Mouse (Mus musculus) forebrain, embryonic 13.5 days (tissue): ENCODE measurements around the gene Olfr1368. TPM values are rescaled to one million over a fixed set of nuclear protein-coding genes. Genes with fewer than 3 reads are reported as not detected.

Experiments
- ATAC-seq: fragments of 200-750 bp; cut with Nextera tagmentation; 2 replicates; pipeline ENCODE4 v1.8.0; 2017
- H3K27ac ChIP-seq: fragments of 300-500 bp; sonication (generic); 2 replicates; pipeline ENCODE4 v1.5.1; 2015; ENCODE audit warnings: inconsistent platforms, mild to moderate bottlenecking, moderate library complexity
- H3K27me3 ChIP-seq: fragments of 300-500 bp; sonication (generic); 2 replicates; pipeline ENCODE4 v1.6.1; 2015; ENCODE audit warnings: mild to moderate bottlenecking, inconsistent platforms
- H3K36me3 ChIP-seq: fragments of 300-500 bp; sonication (generic); 2 replicates; pipeline ENCODE4 v1.6.1; 2015; ENCODE audit warnings: mild to moderate bottlenecking, inconsistent platforms; ENCODE audit not compliant: poor library complexity, severe bottlenecking
- H3K4me1 ChIP-seq: fragments of 300-500 bp; sonication (generic); 2 replicates; pipeline ENCODE4 v1.6.1; 2015; ENCODE audit warnings: inconsistent platforms
- H3K4me2 ChIP-seq: fragments of 300-500 bp; sonication (generic); 2 replicates; pipeline ENCODE4 v1.6.1; 2015; ENCODE audit warnings: inconsistent platforms, mild to moderate bottlenecking, moderate library complexity
- H3K4me3 ChIP-seq: fragments of 300-500 bp; sonication (generic); 2 replicates; pipeline ENCODE4 v1.5.1; 2015; ENCODE audit warnings: mild to moderate bottlenecking, inconsistent platforms
- H3K9ac ChIP-seq: fragments of 300-500 bp; sonication (generic); 2 replicates; pipeline ENCODE4 v1.6.1; 2015; ENCODE audit warnings: mild to moderate bottlenecking, inconsistent platforms
- H3K9me3 ChIP-seq: fragments of 300-500 bp; sonication (generic); replicated peaks from 2 replicates; pipeline ENCODE4 v1.6.1; 2016; ENCODE audit warnings: inconsistent platforms
- whole genome bisulfite sequencing: fragments of 180-500 bp; shearing (Covaris S2); methylation state at CpG from one replicate; pipeline ENCODE4 v1.1.7; 2015; 5-methylcytosine and 5-hydroxymethylcytosine counted together
- polyA plus RNA-seq: library from polyadenylated mRNA; unstranded; fragments of >200 nt; fragmentation: Nextera tagmentation; extraction: Ambion mirVana; gene quantifications from 2 replicates; pipeline ENCODE4 v1.2.1, GENCODE M21; 2015

Olfr1368 gene
- polyA plus RNA-seq, 1 experiment from 2014 or later: not detected

DNA sequence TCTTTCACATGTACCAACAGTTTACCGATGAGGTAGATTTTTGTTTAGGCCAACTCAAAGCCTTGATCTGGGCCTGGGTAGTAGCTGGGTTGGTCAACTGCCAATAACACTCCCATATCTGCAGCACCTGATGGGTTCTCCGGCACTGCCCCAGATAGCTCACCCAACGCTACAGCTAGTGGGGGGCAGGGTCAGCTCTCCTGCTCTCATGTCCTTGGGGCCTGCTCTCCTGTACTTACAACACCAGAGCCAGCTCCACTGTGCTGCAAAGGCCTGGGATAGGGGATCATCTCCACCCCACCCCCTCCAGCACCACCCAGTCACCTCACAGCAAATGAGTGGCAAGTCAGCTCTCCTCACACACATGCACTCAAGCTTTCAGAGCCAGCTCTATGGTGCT lies 35.9 kb downstream of the Olfr1368 start:
- Histone ChIP-seq H3K36me3 (no peaks in the 10 kb centered on the region), H3K4me2 (no peak overlapping the region), H3K27ac (no peak overlapping the region), H3K9ac (no peak overlapping the region), H3K27me3 (no peaks in the 10 kb centered on the region), H3K4me1 (no peaks in the 10 kb centered on the region), H3K9me3 (no peaks in the 10 kb centered on the region), H3K4me3 (no peak overlapping the region)
- no peak for ATAC-seq
- WGBS: 95% methylated on average over 3 of the region's 3 CpGs

Other genes with a start within 250 kb of the Olfr1368 start
- not detected in 2 replicates for gene Olfr1370, start 70.9 kb downstream of the Olfr1368 start, polyA plus RNA-seq
- 0.05 TPM in 2 replicates for gene Olfr1369-ps1, start 34.4 kb downstream of the Olfr1368 start, polyA plus RNA-seq
- gene Olfr263, start 16.2 kb downstream of the Olfr1368 start, polyA plus RNA-seq: not detected in 2 replicates
- gene Trim27, start 33.6 kb upstream of the Olfr1368 start, polyA plus RNA-seq: 109 and 114 TPM in 2 replicates
- not detected in 2 replicates for gene Gpx5, start 146.9 kb upstream of the Olfr1368 start, polyA plus RNA-seq
- not detected in 2 replicates for gene Gpx6, start 166.3 kb upstream of the Olfr1368 start, polyA plus RNA-seq
- not detected in 2 replicates for gene Olfr1367, start 201.0 kb upstream of the Olfr1368 start, polyA plus RNA-seq
- gene Zscan12, start 217.0 kb upstream of the Olfr1368 start, polyA plus RNA-seq: 16.4 and 18.1 TPM in 2 replicates